8 mouse cellular contexts compared by ENCODE assay signal in the genomic region with DNA sequence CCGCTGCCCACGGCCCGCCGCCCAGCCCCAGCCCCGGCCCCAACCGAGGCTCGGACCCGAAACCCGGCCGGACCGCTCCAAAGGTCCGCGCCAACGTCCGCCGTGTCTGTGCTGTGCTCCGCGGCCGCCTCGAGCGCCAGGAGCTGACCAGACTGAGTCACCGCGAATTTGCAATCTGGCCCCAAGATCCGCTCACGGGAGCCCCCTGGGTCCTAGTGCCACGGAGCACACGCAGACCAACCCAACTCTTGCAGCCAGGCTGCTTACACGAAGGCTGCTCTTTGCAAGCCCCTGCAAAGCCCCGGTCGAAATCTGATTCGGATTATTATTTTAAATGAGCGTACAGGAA. TPM values are rescaled to one million over a fixed set of nuclear protein-coding genes. Genes with fewer than 3 reads are reported as not detected.
DNase-seq lines count a peak whose midpoint lies in the region; TF ChIP-seq lines count a peak whose summit lies in the region.

No protein-coding gene starts in this region.

- no peaks in the 10 kb centered on the region for H3K27me3 ChIP-seq in megakaryocyte, embryonic 14.5 days (replicated peaks)

- peak overlapping the region; percentile 97 for H3K27ac ChIP-seq in gastrocnemius, adult 2 months

- intact Hi-C loops in gastrocnemius, adult 2 months (cut with DNase I), result loop anchor here (5.0 kb wide), 1 partner anchor 201 kb away; no protein-coding TSS in a partner anchor

- H3K4me3 ChIP-seq in gastrocnemius, adult 2 months, result peak overlapping the region; percentile 94
- H3K4me3 ChIP-seq in megakaryocyte, embryonic 14.5 days (replicated peaks), result peak overlapping the region; percentile 93

- no peaks in the 10 kb centered on the region for H3K9me3 ChIP-seq in megakaryocyte, embryonic 14.5 days

- DNase-seq in WW6 (ENCODE audit: low read depth, low spot score), result peak; percentile 54
- peak; percentile 75 to 80 for DNase-seq in cerebellum, postnatal 4 days (ENCODE audit: low spot score in 2 of 2)
- peak; percentile 91 for DNase-seq in gastrocnemius, adult 2 months
- peak; percentile 52 for DNase-seq in hindlimb bud, embryonic 11.5 days (ENCODE audit: extremely low spot score, low read depth, low spot score)
- peak; percentile 63 to 65 for DNase-seq in left cerebral cortex, adult 8-10 months (ENCODE audit: low spot score in 2 of 2)
- peak; percentile 87 to 88 for DNase-seq in right cerebral cortex, postnatal 10 days (ENCODE audit: low spot score in 2 of 2)
- DNase-seq in urinary bladder, postnatal 25 days (ENCODE audit: low spot score), result peak; percentile 78

- peaks cover 32% of the 10 kb centered on the region for H3K36me3 ChIP-seq in megakaryocyte, embryonic 14.5 days (replicated peaks; ENCODE audit: low read length)

- peaks cover 43% of the 10 kb centered on the region for H3K4me1 ChIP-seq in megakaryocyte, embryonic 14.5 days

- peak; percentile 35; the same call in 1 of the 2 replicates for TF ChIP-seq CTCF in gastrocnemius, adult 2 months (IDR thresholded peaks at IDR 0.05)

RNA-seq across cellular contexts. Expression of a gene that starts 35.3 kb away (rescaled TPM):
- 10 to 100 TPM; 32.2 to 39.3 TPM for total RNA-seq in gastrocnemius, adult 2 months (2021)
- 10 to 100 TPM; 51.7 to 66.2 (median 62.7) TPM for total RNA-seq in left cerebral cortex, adult 8-10 months (2022)
- polyA plus RNA-seq in megakaryocyte, embryonic 14.5 days (2012; ENCODE audit: insufficient read depth, low replicate concordance), result 0.41 and 2.3 TPM in 2 replicates

Comparison
In these comparisons a context has a peak if more than half of its experiments do, and no peak if none do; other contexts are left out.
1. Peak in every context shown above with its lines: DNase-seq, H3K4me3 ChIP-seq and H3K27ac ChIP-seq.